Mouse (Mus musculus): ENCODE results near the gene Zscan10. TPM values are rescaled to one million over a fixed set of nuclear protein-coding genes. Genes with fewer than 3 reads are reported as not detected.

Gene Zscan10
- polyA plus RNA-seq, 2 experiments = not detected

DNA sequence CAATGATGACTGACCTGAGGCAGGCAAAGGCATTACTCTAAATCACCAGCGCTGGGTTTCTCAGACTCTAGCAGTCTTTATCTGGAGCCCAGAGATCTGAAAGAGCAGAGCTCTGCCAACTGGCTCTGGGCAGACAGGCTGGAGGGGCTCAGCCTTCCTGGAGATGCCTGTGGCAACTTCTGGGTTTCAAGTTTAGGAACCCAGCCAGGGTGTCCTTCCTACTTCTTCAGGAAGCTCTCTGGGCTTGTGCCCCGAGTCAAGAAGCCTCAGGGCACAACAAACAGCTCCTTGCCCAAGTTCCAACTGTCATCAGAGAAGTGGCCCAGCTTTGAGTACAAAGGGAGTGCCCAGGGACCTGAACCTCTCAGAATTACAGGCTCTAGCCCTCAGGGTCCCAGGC, 53.8 kb downstream of the Zscan10 start:
- Histone ChIP-seq H3K9me3 (ENCODE audit: control insufficient read depth, low read length) (no peaks in the 10 kb centered on the region), H3K4me1 (replicated peaks; ENCODE audit: control insufficient read depth in 2 of 2, insufficient read depth in 2 of 2, low read length in 1 of 2) (no peaks in the 10 kb centered on the region), H3K36me3 (replicated peaks; ENCODE audit: control insufficient read depth, insufficient read depth, low read depth) (no peaks in the 10 kb centered on the region), H3K9ac (replicated peaks) (no peak overlapping the region), H3K27ac (no peak overlapping the region), H3K27me3 (ENCODE audit: control insufficient read depth, insufficient read depth, low read length) (no peaks in the 10 kb centered on the region; the same call in 1 of the 2 replicates), H3K4me2 (ENCODE audit: low read depth) (no peak overlapping the region), H3K4me3 (ENCODE audit: insufficient read depth in 1 of 2, low read depth in 2 of 2, low read length in 2 of 2) (no peak overlapping the region)
- ATAC-seq (ENCODE audit: insufficient read depth) (no peak), DNase-seq (ENCODE audit: low read depth in 3 of 3, low spot score in 3 of 3) (no peak)
- 42% methylated on average over 2 of the region's 2 CpGs for WGBS (ENCODE audit: insufficient replicate concordance)
- TF ChIP-seq EP300 (IDR thresholded peaks at IDR 0.05; ENCODE audit: low read depth) (no peak), CTCF (IDR thresholded peaks at IDR 0.05; ENCODE audit: low read depth) (no peak)

DNA sequence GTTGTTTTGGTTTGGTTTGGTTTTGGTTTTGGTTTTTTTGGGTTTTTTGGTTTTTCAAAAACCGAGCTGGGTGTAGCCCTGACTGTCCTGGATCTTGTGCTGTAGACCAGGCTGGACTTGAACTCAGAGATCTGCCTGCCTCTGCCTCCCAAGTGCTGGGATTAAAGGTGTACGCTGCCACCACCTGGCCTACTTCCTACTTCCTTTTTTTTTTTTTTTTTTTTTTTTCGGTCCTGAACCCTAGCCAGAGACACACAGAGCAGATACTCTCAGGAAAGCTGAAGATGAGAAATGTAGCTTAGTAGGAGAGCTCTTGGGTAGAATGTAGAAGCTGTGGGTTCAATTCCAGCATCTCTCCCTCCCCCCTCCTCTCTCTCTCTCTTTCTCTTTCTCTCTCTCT, 57.8 kb downstream of the Zscan10 start:
- ATAC-seq (ENCODE audit: insufficient read depth) (no peak), DNase-seq (ENCODE audit: low read depth in 3 of 3, low spot score in 3 of 3) (no peak)
- Histone ChIP-seq H3K9ac (replicated peaks) (no peak overlapping the region), H3K4me2 (ENCODE audit: low read depth) (no peak overlapping the region), H3K9me3 (ENCODE audit: control insufficient read depth, low read length) (no peaks in the 10 kb centered on the region), H3K27me3 (ENCODE audit: control insufficient read depth, insufficient read depth, low read length) (peaks cover 19% of the 10 kb centered on the region), H3K4me1 (replicated peaks; ENCODE audit: control insufficient read depth in 2 of 2, insufficient read depth in 2 of 2, low read length in 1 of 2) (no peaks in the 10 kb centered on the region), H3K36me3 (replicated peaks; ENCODE audit: control insufficient read depth, insufficient read depth, low read depth) (no peaks in the 10 kb centered on the region), H3K27ac (no peak overlapping the region), H3K4me3 (ENCODE audit: insufficient read depth in 1 of 2, low read depth in 2 of 2, low read length in 2 of 2) (no peak overlapping the region)
- 61% methylated on average over 3 of the region's 3 CpGs for WGBS (ENCODE audit: insufficient replicate concordance)
- TF ChIP-seq EP300 (IDR thresholded peaks at IDR 0.05; ENCODE audit: low read depth) = no peak
- TF ChIP-seq CTCF (IDR thresholded peaks at IDR 0.05; ENCODE audit: low read depth) = no peak

DNA sequence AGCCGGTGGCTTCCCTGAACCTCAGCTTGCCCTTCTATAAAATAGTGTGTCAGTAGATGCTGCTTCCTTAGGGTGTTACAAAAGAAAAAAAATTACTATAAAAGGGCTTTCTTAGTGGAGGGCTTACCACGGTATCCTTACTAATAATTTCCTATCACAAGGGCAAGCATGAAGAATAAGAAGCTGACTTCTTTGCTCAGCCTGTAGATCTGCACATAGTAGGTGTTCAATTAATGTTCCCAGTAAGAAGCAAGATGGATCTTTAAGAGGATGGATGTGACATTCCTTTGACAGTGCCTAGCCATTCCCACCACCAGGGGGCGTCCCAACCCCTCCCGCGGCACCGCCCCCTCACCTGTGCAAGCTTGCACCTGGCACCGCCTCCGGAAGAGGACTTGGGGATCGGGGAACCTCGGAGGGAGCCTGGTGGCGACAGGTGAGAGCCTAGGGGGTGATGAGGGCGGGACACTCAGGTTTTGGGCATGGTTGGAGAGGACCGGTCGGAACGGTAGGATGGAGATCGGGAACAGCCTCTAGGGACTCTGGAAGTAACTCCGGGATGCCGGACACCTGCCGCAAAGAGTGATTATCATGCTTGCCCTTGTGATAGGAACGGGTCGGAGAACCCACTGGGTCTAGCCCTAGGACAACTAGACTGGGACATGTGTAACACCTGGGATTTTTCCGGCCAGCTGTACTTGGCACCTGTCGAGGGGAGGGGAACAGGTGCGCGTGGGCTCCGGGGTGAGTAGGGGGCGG, 59.6 kb downstream of the Zscan10 start, which contains the start of gene Bicdl2:
Gene Bicdl2 (plus strand): TSS at position 390 of the 759 bp plus-strand sequence.
- H3K27me3 ChIP-seq (ENCODE audit: control insufficient read depth, insufficient read depth, low read length) = peaks cover 19% of the 10 kb centered on the region

More for the DNA sequence above, 59.6 kb downstream of the Zscan10 start, which contains the start of gene Bicdl2:
- H3K4me1 ChIP-seq (replicated peaks; ENCODE audit: control insufficient read depth in 2 of 2, insufficient read depth in 2 of 2, low read length in 1 of 2) = no peaks in the 10 kb centered on the region
- peak within 1 kb of the TSS; percentile 21 for H3K4me2 ChIP-seq (ENCODE audit: low read depth)
- H3K36me3 ChIP-seq (replicated peaks; ENCODE audit: control insufficient read depth, insufficient read depth, low read depth) = no peaks in the 10 kb centered on the region
- no peak within 1 kb of the TSS for H3K27ac ChIP-seq
- no peaks in the 10 kb centered on the region for H3K9me3 ChIP-seq (ENCODE audit: control insufficient read depth, low read length)
- H3K4me3 ChIP-seq (ENCODE audit: insufficient read depth in 1 of 2, low read depth in 2 of 2, low read length in 2 of 2) = no peak within 1 kb of the TSS
- TF ChIP-seq CTCF (IDR thresholded peaks at IDR 0.05; ENCODE audit: low read depth) = peak; percentile 87
- TF ChIP-seq EP300 (IDR thresholded peaks at IDR 0.05; ENCODE audit: low read depth) = no peak
- DNase-seq (ENCODE audit: low read depth in 3 of 3, low spot score in 3 of 3) (no peak), ATAC-seq (ENCODE audit: insufficient read depth) (no peak)
- no peak within 1 kb of the TSS for H3K9ac ChIP-seq (replicated peaks)
- WGBS (ENCODE audit: insufficient replicate concordance) = 8% methylated on average over 27 of the region's 27 CpGs

Other genes starting within 250 kb of the Zscan10 start
- not detected in 2 replicates for gene Vmn2r116, start 216.3 kb upstream of the Zscan10 start, polyA plus RNA-seq (2012; rRNA removed)
- gene Vmn2r116, start 216.3 kb upstream of the Zscan10 start, polyA plus RNA-seq (2014; fragmentation: Nextera tagmentation; extraction: Ambion mirVana) = not detected in 2 replicates
- not detected in 2 replicates for gene Vmn2r117, start 121.2 kb upstream of the Zscan10 start, polyA plus RNA-seq (2012; rRNA removed)
- gene Vmn2r117, start 121.2 kb upstream of the Zscan10 start, polyA plus RNA-seq (2014; fragmentation: Nextera tagmentation; extraction: Ambion mirVana) = not detected in 2 replicates
- 3.7 and 4.1 TPM in 2 replicates for gene Zfp213, start 36.6 kb upstream of the Zscan10 start, polyA plus RNA-seq (2012; rRNA removed)
- gene Zfp213, start 36.6 kb upstream of the Zscan10 start, polyA plus RNA-seq (2014; fragmentation: Nextera tagmentation; extraction: Ambion mirVana) = 4.1 and 4.8 TPM in 2 replicates
- gene Zfp13, start 1.4 kb upstream of the Zscan10 start, polyA plus RNA-seq (2012; rRNA removed) = 1.9 and 2.0 TPM in 2 replicates
- 1.3 TPM in 2 replicates for gene Zfp13, start 1.4 kb upstream of the Zscan10 start, polyA plus RNA-seq (2014; fragmentation: Nextera tagmentation; extraction: Ambion mirVana)
- 0.11 and 0.12 TPM in 2 replicates for gene Mmp25, start 44.4 kb downstream of the Zscan10 start, polyA plus RNA-seq (2012; rRNA removed)
- 0.11 TPM in 1 of 2 replicates, not detected in the other for gene Mmp25, start 44.4 kb downstream of the Zscan10 start, polyA plus RNA-seq (2014; fragmentation: Nextera tagmentation; extraction: Ambion mirVana)
- 0.02 TPM in 2 replicates for gene Bicdl2, start 59.6 kb downstream of the Zscan10 start, polyA plus RNA-seq (2012; rRNA removed)
- gene Bicdl2, start 59.6 kb downstream of the Zscan10 start, polyA plus RNA-seq (2014; fragmentation: Nextera tagmentation; extraction: Ambion mirVana) = not detected in 2 replicates
- 11.3 and 15.3 TPM in 2 replicates for gene Hcfc1r1, start 72.7 kb downstream of the Zscan10 start, polyA plus RNA-seq (2012; rRNA removed)
- gene Hcfc1r1, start 72.7 kb downstream of the Zscan10 start, polyA plus RNA-seq (2014; fragmentation: Nextera tagmentation; extraction: Ambion mirVana) = 21.0 and 24.5 TPM in 2 replicates
- 14.8 and 17.2 TPM in 2 replicates for gene Thoc6, start 73.0 kb downstream of the Zscan10 start, polyA plus RNA-seq (2012; rRNA removed)
- 21.4 and 21.5 TPM in 2 replicates for gene Thoc6, start 73.0 kb downstream of the Zscan10 start, polyA plus RNA-seq (2014; fragmentation: Nextera tagmentation; extraction: Ambion mirVana)
- 1.4 and 1.7 TPM in 2 replicates for gene Tnfrsf12a, start 76.6 kb downstream of the Zscan10 start, polyA plus RNA-seq (2012; rRNA removed)
- gene Tnfrsf12a, start 76.6 kb downstream of the Zscan10 start, polyA plus RNA-seq (2014; fragmentation: Nextera tagmentation; extraction: Ambion mirVana) = 3.0 and 3.9 TPM in 2 replicates
- 0.64 and 0.68 TPM in 2 replicates for gene Cldn6, start 78.4 kb downstream of the Zscan10 start, polyA plus RNA-seq (2012; rRNA removed)
- gene Cldn6, start 78.4 kb downstream of the Zscan10 start, polyA plus RNA-seq (2014; fragmentation: Nextera tagmentation; extraction: Ambion mirVana) = 0.15 and 0.50 TPM in 2 replicates
- 0.04 TPM in 2 replicates for gene Cldn9, start 83.2 kb downstream of the Zscan10 start, polyA plus RNA-seq (2012; rRNA removed)
- gene Cldn9, start 83.2 kb downstream of the Zscan10 start, polyA plus RNA-seq (2014; fragmentation: Nextera tagmentation; extraction: Ambion mirVana) = 0.21 TPM in 1 of 2 replicates, not detected in the other
- 0.04 and 0.09 TPM in 2 replicates for gene 1520401A03Rik, start 121.9 kb downstream of the Zscan10 start, polyA plus RNA-seq (2012; rRNA removed)
- not detected in 2 replicates for gene 1520401A03Rik, start 121.9 kb downstream of the Zscan10 start, polyA plus RNA-seq (2014; fragmentation: Nextera tagmentation; extraction: Ambion mirVana)
- 29.6 and 35.0 TPM in 2 replicates for gene Pkmyt1, start 125.5 kb downstream of the Zscan10 start, polyA plus RNA-seq (2012; rRNA removed)
- 21.2 and 24.5 TPM in 2 replicates for gene Pkmyt1, start 125.5 kb downstream of the Zscan10 start, polyA plus RNA-seq (2014; fragmentation: Nextera tagmentation; extraction: Ambion mirVana)
- gene Paqr4, start 140.0 kb downstream of the Zscan10 start, polyA plus RNA-seq (2012; rRNA removed) = 3.6 and 5.7 TPM in 2 replicates
- gene Paqr4, start 140.0 kb downstream of the Zscan10 start, polyA plus RNA-seq (2014; fragmentation: Nextera tagmentation; extraction: Ambion mirVana) = 6.4 and 7.2 TPM in 2 replicates
- gene Kremen2, start 145.0 kb downstream of the Zscan10 start, polyA plus RNA-seq (2012; rRNA removed) = 0.02 and 0.03 TPM in 2 replicates
- gene Kremen2, start 145.0 kb downstream of the Zscan10 start, polyA plus RNA-seq (2014; fragmentation: Nextera tagmentation; extraction: Ambion mirVana) = not detected in 2 replicates
- gene Flywch1, start 170.7 kb downstream of the Zscan10 start, polyA plus RNA-seq (2012; rRNA removed) = 4.0 and 4.3 TPM in 2 replicates
- 6.6 and 7.4 TPM in 2 replicates for gene Flywch1, start 170.7 kb downstream of the Zscan10 start, polyA plus RNA-seq (2014; fragmentation: Nextera tagmentation; extraction: Ambion mirVana)
- 0.57 and 0.79 TPM in 2 replicates for gene Flywch2, start 185.2 kb downstream of the Zscan10 start, polyA plus RNA-seq (2012; rRNA removed)
- 0.85 and 1.0 TPM in 2 replicates for gene Flywch2, start 185.2 kb downstream of the Zscan10 start, polyA plus RNA-seq (2014; fragmentation: Nextera tagmentation; extraction: Ambion mirVana)
- gene Srrm2, start 189.7 kb downstream of the Zscan10 start, polyA plus RNA-seq (2012; rRNA removed) = 136 and 152 TPM in 2 replicates
- 107 and 120 TPM in 2 replicates for gene Srrm2, start 189.7 kb downstream of the Zscan10 start, polyA plus RNA-seq (2014; fragmentation: Nextera tagmentation; extraction: Ambion mirVana)
- 277 and 284 TPM in 2 replicates for gene Elob, start 228.3 kb downstream of the Zscan10 start, polyA plus RNA-seq (2012; rRNA removed)
- gene Elob, start 228.3 kb downstream of the Zscan10 start, polyA plus RNA-seq (2014; fragmentation: Nextera tagmentation; extraction: Ambion mirVana) = 519 and 544 TPM in 2 replicates
- 0.04 TPM in 1 of 2 replicates, not detected in the other for gene Prss33, start 235.2 kb downstream of the Zscan10 start, polyA plus RNA-seq (2012; rRNA removed)
- not detected in 2 replicates for gene Prss33, start 235.2 kb downstream of the Zscan10 start, polyA plus RNA-seq (2014; fragmentation: Nextera tagmentation; extraction: Ambion mirVana)
- 0.06 TPM in 1 of 2 replicates, not detected in the other for gene Prss32, start 243.0 kb downstream of the Zscan10 start, polyA plus RNA-seq (2012; rRNA removed)
- gene Prss32, start 243.0 kb downstream of the Zscan10 start, polyA plus RNA-seq (2014; fragmentation: Nextera tagmentation; extraction: Ambion mirVana) = not detected in 2 replicates
- gene Prss41, start 243.3 kb downstream of the Zscan10 start, polyA plus RNA-seq (2012; rRNA removed) = 0.09 and 0.18 TPM in 2 replicates
- gene Prss41, start 243.3 kb downstream of the Zscan10 start, polyA plus RNA-seq (2014; fragmentation: Nextera tagmentation; extraction: Ambion mirVana) = 0.06 TPM in 1 of 2 replicates, not detected in the other

All from liver, embryonic 14.5 days (tissue).